Mouse (Mus musculus) midbrain, embryonic 14.5 days (tissue): ENCODE data around the gene Aym1. TPM values are rescaled to one million over a fixed set of nuclear protein-coding genes. Genes with fewer than 3 reads are reported as not detected.
A peak's percentile ranks its signal among the peaks of the same experiment; 100 is the strongest.

Source experiments
- ATAC-seq: fragments of 200-750 bp; cut with Nextera tagmentation; 2 replicates; pipeline ENCODE4 v1.8.0; 2017; ENCODE audit warnings: moderate number of reproducible peaks, moderate library complexity; ENCODE audit not compliant: low FRiP score, low TSS enrichment
- DNase-seq: peaks from one replicate; pipeline ENCODE4 v3.0.0-alpha.2; 2015
- H3K27ac ChIP-seq: fragments of 300-500 bp; sonication (generic); replicated peaks from 2 replicates; pipeline ENCODE4 v1.5.1; 2014; ENCODE audit warnings: mild to moderate bottlenecking, low read depth, low read length, moderate library complexity
- H3K27me3 ChIP-seq: fragments of 300-500 bp; sonication (generic); 2 replicates; pipeline ENCODE4 v1.6.1; 2014; ENCODE audit warnings: low read length, control low read depth, mixed read lengths; ENCODE audit not compliant: control insufficient read depth, insufficient read depth
- H3K36me3 ChIP-seq: fragments of 300-500 bp; sonication (generic); 2 replicates; pipeline ENCODE4 v1.6.1; 2014; ENCODE audit warnings: low read length, control low read depth; ENCODE audit not compliant: control insufficient read depth, insufficient read depth
- H3K4me1 ChIP-seq: fragments of 300-500 bp; sonication (generic); 2 replicates; pipeline ENCODE4 v1.6.1; 2014; ENCODE audit warnings: mild to moderate bottlenecking, antibody characterized with exemption, low read length, control low read depth; ENCODE audit not compliant: control insufficient read depth, insufficient read depth
- H3K4me2 ChIP-seq: fragments of 300-500 bp; sonication (generic); 2 replicates; pipeline ENCODE4 v1.6.1; 2014; ENCODE audit warnings: mild to moderate bottlenecking, low read length, moderate library complexity
- H3K4me3 ChIP-seq: fragments of 300-500 bp; sonication (generic); replicated peaks from 2 replicates; pipeline ENCODE4 v1.5.1; 2014; ENCODE audit warnings: low read depth, low read length
- H3K9ac ChIP-seq: fragments of 300-500 bp; sonication (generic); replicated peaks from 2 replicates; pipeline ENCODE4 v1.6.1; 2014; ENCODE audit warnings: mild to moderate bottlenecking, low read length, moderate library complexity
- H3K9me3 ChIP-seq: fragments of 300-500 bp; sonication (generic); 2 replicates; pipeline ENCODE4 v1.6.1; 2016; ENCODE audit warnings: low read length, control low read depth, mixed read lengths; ENCODE audit not compliant: control insufficient read depth
- WGBS: fragments of 180-500 bp; shearing (Covaris S2); extraction: QIAGEN DNeasy Blood & Tissue Kit; methylation state at CpG from one replicate; pipeline ENCODE4 v1.1.7; 2014; 5-methylcytosine and 5-hydroxymethylcytosine counted together
- polyA plus RNA-seq: library from polyadenylated mRNA; unstranded; fragments of >200 nt; fragmentation: Nextera tagmentation; extraction: Ambion mirVana; gene quantifications from 2 replicates; pipeline ENCODE4 v1.2.1, GENCODE M21; 2014

Aym1 gene
- polyA plus RNA-seq, 1 experiment from 2014 or later, result not detected

GRCm38 (mm10) chr5:113347593-113347992 is 9.5 kb upstream of the Aym1 start:
- Histone ChIP-seq H3K4me1 (peaks cover 22% of the 10 kb centered on the region; the same call in 1 of the 2 replicates), H3K9me3 (no peaks in the 10 kb centered on the region), H3K4me3 (no peak overlapping the region), H3K4me2 (no peak overlapping the region), H3K27me3 (peaks cover 51% of the 10 kb centered on the region), H3K36me3 (no peaks in the 10 kb centered on the region), H3K9ac (no peak overlapping the region), H3K27ac (no peak overlapping the region)
- no peak for DNase-seq
- 27% methylated on average over 12 of the region's 12 CpGs for WGBS
- ATAC-seq, result no peak

- 13% methylated on average over 13 of the region's 13 CpGs for WGBS
- no peak for ATAC-seq
- Histone ChIP-seq H3K4me3 (no peak overlapping the region), H3K9ac (no peak overlapping the region), H3K4me1 (peaks cover 23% of the 10 kb centered on the region; the same call in 1 of the 2 replicates), H3K27ac (no peak overlapping the region), H3K27me3 (peaks cover 61% of the 10 kb centered on the region), H3K36me3 (no peaks in the 10 kb centered on the region), H3K4me2 (no peak overlapping the region), H3K9me3 (no peaks in the 10 kb centered on the region)
- peak; percentile 38 for DNase-seq
Observed at GRCm38 (mm10) chr5:113348597-113348996, 8.5 kb upstream of the Aym1 start.

GRCm38 (mm10) chr5:113349226-113349625 is 7.9 kb upstream of the Aym1 start:
- no peak overlapping the region for H3K4me3 ChIP-seq
- peaks cover 62% of the 10 kb centered on the region for H3K27me3 ChIP-seq
- H3K9me3 ChIP-seq, result no peaks in the 10 kb centered on the region
- DNase-seq (no peak), ATAC-seq (no peak)
- H3K4me2 ChIP-seq, result no peak overlapping the region
- no peaks in the 10 kb centered on the region for H3K36me3 ChIP-seq
- 4% methylated on average over 7 of the region's 7 CpGs for WGBS
- H3K4me1 ChIP-seq, result peaks cover 23% of the 10 kb centered on the region; the same call in 1 of the 2 replicates
- H3K27ac ChIP-seq, result no peak overlapping the region
- no peak overlapping the region for H3K9ac ChIP-seq

- peaks cover 56% of the 10 kb centered on the region for H3K27me3 ChIP-seq
- peak; percentile 58 for DNase-seq
- no peak for ATAC-seq
- no peak overlapping the region for H3K4me2 ChIP-seq
- H3K4me1 ChIP-seq, result peaks cover 23% of the 10 kb centered on the region; the same call in 1 of the 2 replicates
- no peak overlapping the region for H3K4me3 ChIP-seq
- no peak overlapping the region for H3K27ac ChIP-seq
- H3K9me3 ChIP-seq, result no peaks in the 10 kb centered on the region
- WGBS, result 4% methylated on average over 7 of the region's 7 CpGs
- no peaks in the 10 kb centered on the region for H3K36me3 ChIP-seq
- H3K9ac ChIP-seq, result no peak overlapping the region
Observed at GRCm38 (mm10) chr5:113349810-113350209, 7.3 kb upstream of the Aym1 start.

- DNase-seq (peak; percentile 62), ATAC-seq (no peak)
- no peak overlapping the region; the same call in 1 of the 2 replicates for H3K27ac ChIP-seq
- H3K4me3 ChIP-seq, result no peak overlapping the region
- peaks cover 23% of the 10 kb centered on the region; the same call in 1 of the 2 replicates for H3K4me1 ChIP-seq
- 24% methylated on average over 3 of the region's 3 CpGs for WGBS
- H3K9me3 ChIP-seq, result no peaks in the 10 kb centered on the region
- no peaks in the 10 kb centered on the region for H3K36me3 ChIP-seq
- no peak overlapping the region for H3K9ac ChIP-seq
- no peak overlapping the region for H3K4me2 ChIP-seq
- H3K27me3 ChIP-seq, result peaks cover 38% of the 10 kb centered on the region
Observed at GRCm38 (mm10) chr5:113351768-113352167, 5.3 kb upstream of the Aym1 start.

GRCm38 (mm10) chr5:113352636-113353035 is 4.5 kb upstream of the Aym1 start:
- ATAC-seq (no peak), DNase-seq (no peak)
- Histone ChIP-seq H3K27me3 (peaks cover 36% of the 10 kb centered on the region), H3K9me3 (no peaks in the 10 kb centered on the region), H3K36me3 (no peaks in the 10 kb centered on the region), H3K9ac (no peak overlapping the region), H3K27ac (no peak overlapping the region), H3K4me3 (no peak overlapping the region), H3K4me2 (no peak overlapping the region), H3K4me1 (peaks cover 23% of the 10 kb centered on the region; the same call in 1 of the 2 replicates)
- WGBS, result 74% methylated on average over 6 of the region's 6 CpGs

GRCm38 (mm10) chr5:113354311-113354710 is 2.8 kb upstream of the Aym1 start:
- WGBS, result 43% methylated on average over 16 of the region's 16 CpGs
- Histone ChIP-seq H3K4me2 (no peak overlapping the region), H3K9me3 (no peaks in the 10 kb centered on the region), H3K27ac (no peak overlapping the region), H3K4me1 (peaks cover 13% of the 10 kb centered on the region; the same call in 1 of the 2 replicates), H3K27me3 (peaks cover 27% of the 10 kb centered on the region), H3K36me3 (no peaks in the 10 kb centered on the region), H3K4me3 (no peak overlapping the region), H3K9ac (no peak overlapping the region)
- no peak for ATAC-seq
- DNase-seq, result peak; percentile 40

- Histone ChIP-seq H3K27me3 (0 out of 2 replicates have a peak, but pooled peaks cover 13% of the 10 kb centered on the region), H3K4me2 (no peak overlapping the region), H3K4me1 (no peaks in the 10 kb centered on the region), H3K27ac (no peak overlapping the region), H3K9ac (no peak overlapping the region), H3K36me3 (no peaks in the 10 kb centered on the region), H3K4me3 (no peak overlapping the region), H3K9me3 (no peaks in the 10 kb centered on the region)
- WGBS, result 39% methylated on average over 3 of the region's 3 CpGs
- DNase-seq (peak; percentile 54), ATAC-seq (no peak)
Observed at GRCm38 (mm10) chr5:113357656-113358055, 562 bp downstream of the Aym1 start.

GRCm38 (mm10) chr5:113358833-113359232 is 1.7 kb downstream of the Aym1 start:
- Histone ChIP-seq H3K4me1 (no peaks in the 10 kb centered on the region), H3K27me3 (0 out of 2 replicates have a peak, but pooled peaks cover 1% of the 10 kb centered on the region), H3K9me3 (no peaks in the 10 kb centered on the region), H3K4me3 (no peak overlapping the region), H3K27ac (no peak overlapping the region), H3K9ac (no peak overlapping the region), H3K4me2 (no peak overlapping the region), H3K36me3 (no peaks in the 10 kb centered on the region)
- DNase-seq (no peak), ATAC-seq (no peak)
- 8% methylated on average over 11 of the region's 11 CpGs for WGBS
